9 mouse cellular contexts compared by ENCODE assay signal in genomic region chr15:95492201-95492600, GRCm38 (mm10). TPM values are rescaled to one million over a fixed set of nuclear protein-coding genes. Genes with fewer than 3 reads are reported as not detected.
DNase-seq lines count a peak whose midpoint lies in the region.
"Had no signal": no experiment of that assay in that cellular context is flagged by ENCODE, and none has a peak within 500 bp of the region (broad histone marks: within the 10 kb centered on the region; RNA-seq: fewer than 3 reads in every experiment).

No protein-coding gene starts in this region.

- intact Hi-C loops in left cerebral cortex, postnatal 25 days (cut with DNase I), result no loop called here

- peak; percentile 52 to 79 for DNase-seq in frontal cortex, postnatal 36 days (ENCODE audit: low spot score in 2 of 2)
- no peak for DNase-seq in frontal cortex, postnatal 14 days (ENCODE audit: low spot score in 2 of 2)
- DNase-seq in cerebellum, adult 11-12 months, result peak; percentile 79
- peak; percentile 65 to 73 for DNase-seq in cerebellum, postnatal 36 days
- peak; percentile 50 to 93 for DNase-seq in left cerebral cortex, postnatal 25 days (ENCODE audit: low spot score in 2 of 2)
- DNase-seq in kidney, adult 8-10 months, result no peak
- no peak for DNase-seq in gastrocnemius, postnatal 10 days
- DNase-seq: lung, adult 2 months had no signal

RNA-seq across cellular contexts. Expression of gene Nell2, which starts 36.2 kb away (rescaled TPM):
- 100 to 1,000 TPM; 502 to 560 TPM for total RNA-seq in left cerebral cortex, postnatal 25 days (2021)
- 1 to 10 TPM in 1 of 2 experiments, under 1 TPM in 1; 0.84 to 1.1 TPM for total RNA-seq in gastrocnemius, postnatal 10 days (2021)
- total RNA-seq: megakaryocyte-erythroid progenitor cell, adult 5-6 weeks had no signal

Comparison
In these comparisons a context has a peak if more than half of its experiments do, and no peak if none do; other contexts are left out.
1. DNase-seq: peak in frontal cortex, postnatal 36 days (2 of 2), cerebellum, adult 11-12 months (single experiment), cerebellum, postnatal 36 days (2 of 2) and left cerebral cortex, postnatal 25 days (2 of 2); none in frontal cortex, postnatal 14 days (0 of 2), kidney, adult 8-10 months (0 of 2) and gastrocnemius, postnatal 10 days (single experiment).
2. RNA of gene Nell2, which starts 36.2 kb away (total RNA-seq): 502 to 560 TPM in left cerebral cortex, postnatal 25 days; 0.84 to 1.1 TPM in gastrocnemius, postnatal 10 days; every median in the first group is over 100 times any median in the second.